12 mouse cellular contexts compared by ENCODE assay signal in genomic region chr3:157321081-157321573, GRCm38 (mm10).
A peak's percentile ranks its signal among the peaks of the same experiment; 100 is the strongest.
DNase-seq lines count a peak whose midpoint lies in the region; ATAC-seq and TF ChIP-seq lines count a peak whose summit lies in the region.
"Had no signal": no experiment of that assay in that cellular context is flagged by ENCODE, and none has a peak within 500 bp of the region (broad histone marks: within the 10 kb centered on the region; RNA-seq: fewer than 3 reads in every experiment).

No protein-coding gene starts in this region.

- no peak overlapping the region for H3K4me2 ChIP-seq in hindbrain, embryonic 13.5 days

- H3K4me1 ChIP-seq in hindbrain, embryonic 13.5 days (replicated peaks), result peaks cover 10% of the 10 kb centered on the region
- H3K4me1 ChIP-seq in thymus, adult 2 months (replicated peaks; ENCODE audit: control insufficient read depth, insufficient read depth, low read length), result no peaks in the 10 kb centered on the region

- no peak overlapping the region for H3K4me3 ChIP-seq in hindbrain, embryonic 13.5 days
- no peak overlapping the region for H3K4me3 ChIP-seq in thymus, adult 2 months (ENCODE audit: control insufficient read depth, insufficient read depth, low read length)

- no peaks in the 10 kb centered on the region for H3K36me3 ChIP-seq in hindbrain, embryonic 13.5 days
- no peaks in the 10 kb centered on the region for H3K36me3 ChIP-seq in thymus, adult 2 months (ENCODE audit: control insufficient read depth, insufficient read depth, low read length)

- no peak for TF ChIP-seq CTCF in thymus, adult 2 months (IDR thresholded peaks at IDR 0.05; ENCODE audit: borderline replicate concordance, control insufficient read depth, extremely low read depth, insufficient read depth, low read length, poor library complexity)

- ATAC-seq in hindbrain, embryonic 13.5 days (ENCODE audit: low FRiP score), result peak; percentile 78

- no peak for TF ChIP-seq POLR2A in thymus, adult 2 months (IDR thresholded peaks at IDR 0.05; ENCODE audit: control insufficient read depth, extremely low read depth, insufficient read depth, low read length, poor library complexity)

- H3K9me3 ChIP-seq in hindbrain, embryonic 13.5 days, result no peaks in the 10 kb centered on the region

- no peaks in the 10 kb centered on the region for H3K27me3 ChIP-seq in hindbrain, embryonic 13.5 days
- H3K27me3 ChIP-seq in thymus, adult 2 months (ENCODE audit: control insufficient read depth, insufficient read depth, low read length), result no peaks in the 10 kb centered on the region
- H3K27me3 ChIP-seq: CH12.LX had no signal

- H3K9ac ChIP-seq in hindbrain, embryonic 13.5 days, result no peak overlapping the region

- DNase-seq in R1 (ENCODE audit: low read depth, low spot score), result peak; percentile 99
- peak; percentile 64 for DNase-seq in embryo, embryonic 9.5 days (ENCODE audit: extremely low spot score)
- peak; percentile 24 for DNase-seq in neural tube, embryonic 10.5 days (ENCODE audit: extremely low spot score, low spot score)
- no peak for DNase-seq in lung, postnatal 14 days
- no peak for DNase-seq in adrenal gland, postnatal 10 days
- DNase-seq in layer of hippocampus, adult 11-12 months (ENCODE audit: low spot score), result no peak
- DNase-seq in thymus, adult 2 months, result no peak
- DNase-seq: adrenal gland, adult 2 months; cerebellum, adult 18-20 months; thymus, postnatal 25 days had no signal

- peak overlapping the region; percentile 27 for H3K27ac ChIP-seq in hindbrain, embryonic 13.5 days
- no peak overlapping the region for H3K27ac ChIP-seq in thymus, adult 2 months (ENCODE audit: control insufficient read depth, insufficient read depth, low read length)

- WGBS in hindbrain, embryonic 13.5 days, result 13% methylated on average over 1 of the region's 1 CpGs
- 81% methylated on average over 1 of the region's 1 CpGs for WGBS in thymus, adult 2 months

Comparison
In these comparisons a context has a peak if more than half of its experiments do, and no peak if none do; other contexts are left out.
1. DNase-seq: peak in R1 (single experiment), embryo, embryonic 9.5 days (single experiment) and neural tube, embryonic 10.5 days (single experiment); none in lung, postnatal 14 days (single experiment), adrenal gland, postnatal 10 days (single experiment), layer of hippocampus, adult 11-12 months (single experiment) and thymus, adult 2 months (single experiment).